Mouse (Mus musculus): ENCODE measurements at regions not wholly inside any gene's neighbourhood (a gene's known extent, or its start where the extent isn't known, plus 50 kb on each side); places are given as distances from the start of the nearest gene placed in this dataset.

DNA sequence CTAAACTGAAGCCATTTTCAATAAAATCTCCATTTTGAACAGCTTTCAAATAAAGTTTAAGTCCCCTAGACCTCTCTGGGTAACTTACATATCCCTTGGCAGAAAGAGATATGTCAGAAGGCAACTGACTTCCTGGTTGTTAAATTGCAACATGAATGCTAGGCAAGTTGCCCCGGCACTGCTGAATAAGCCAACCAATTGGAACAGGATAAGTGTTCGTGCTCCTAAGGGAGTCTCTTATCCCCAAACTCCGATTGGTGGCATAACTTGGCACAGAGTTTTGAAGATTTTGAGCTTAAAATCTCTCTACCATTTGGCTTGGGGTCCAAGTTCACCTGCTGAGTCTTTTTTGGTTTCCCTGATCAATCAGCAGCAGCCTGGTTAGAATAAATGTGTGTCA, 147.4 kb downstream of the Plxna1 start:
- Histone ChIP-seq H3K27me3 (replicated peaks) (no peaks in the 10 kb centered on the region), H3K27ac (no peak overlapping the region), H3K9ac (no peak overlapping the region), H3K9me3 (replicated peaks) (no peaks in the 10 kb centered on the region), H3K36me3 (no peaks in the 10 kb centered on the region), H3K4me2 (no peak overlapping the region), H3K4me1 (no peaks in the 10 kb centered on the region), H3K4me3 (no peak overlapping the region)
- no peak for ATAC-seq
- 49% methylated on average over 3 of the region's 3 CpGs for WGBS (ENCODE audit: insufficient replicate concordance)

GRCm38 (mm10) chr6:89235416-89236075, 126.9 kb downstream of the Plxna1 start:
- ATAC-seq, result no peak
- 34% methylated on average over 27 of the region's 27 CpGs for WGBS (ENCODE audit: insufficient replicate concordance)
- peaks cover 30% of the 10 kb centered on the region; the same call in 1 of the 2 replicates for H3K27me3 ChIP-seq (replicated peaks)
- H3K9ac ChIP-seq, result no peak overlapping the region
- no peaks in the 10 kb centered on the region for H3K4me1 ChIP-seq
- H3K27ac ChIP-seq, result no peak overlapping the region
- no peaks in the 10 kb centered on the region for H3K36me3 ChIP-seq
- no peak overlapping the region for H3K4me2 ChIP-seq
- no peaks in the 10 kb centered on the region for H3K9me3 ChIP-seq (replicated peaks)
- no peak overlapping the region for H3K4me3 ChIP-seq

- no peaks in the 10 kb centered on the region for H3K4me1 ChIP-seq
- 22% methylated on average over 8 of the region's 8 CpGs for WGBS (ENCODE audit: insufficient replicate concordance)
- no peak overlapping the region for H3K4me3 ChIP-seq
- no peak overlapping the region for H3K4me2 ChIP-seq
- H3K27me3 ChIP-seq (replicated peaks), result peaks cover 30% of the 10 kb centered on the region; the same call in 1 of the 2 replicates
- no peaks in the 10 kb centered on the region for H3K36me3 ChIP-seq
- H3K27ac ChIP-seq, result no peak overlapping the region
- no peaks in the 10 kb centered on the region for H3K9me3 ChIP-seq (replicated peaks)
- ATAC-seq, result no peak
- H3K9ac ChIP-seq, result no peak overlapping the region
Measured at GRCm38 (mm10) chr6:89236226-89236625, 126.2 kb downstream of the Plxna1 start.

GRCm38 (mm10) chr6:89236892-89237646, 125.4 kb downstream of the Plxna1 start:
- no peaks in the 10 kb centered on the region for H3K9me3 ChIP-seq (replicated peaks)
- H3K27ac ChIP-seq, result no peak overlapping the region
- H3K4me1 ChIP-seq, result no peaks in the 10 kb centered on the region
- no peak overlapping the region for H3K9ac ChIP-seq
- H3K27me3 ChIP-seq (replicated peaks), result peaks cover 30% of the 10 kb centered on the region; the same call in 1 of the 2 replicates
- H3K36me3 ChIP-seq, result no peaks in the 10 kb centered on the region
- no peak overlapping the region for H3K4me3 ChIP-seq
- 66% methylated on average over 10 of the region's 10 CpGs for WGBS (ENCODE audit: insufficient replicate concordance)
- ATAC-seq, result no peak
- no peak overlapping the region for H3K4me2 ChIP-seq

GRCm38 (mm10) chr6:89238871-89239270, 123.5 kb downstream of the Plxna1 start:
- no peak overlapping the region for H3K27ac ChIP-seq
- no peaks in the 10 kb centered on the region for H3K4me1 ChIP-seq
- ATAC-seq, result no peak
- no peaks in the 10 kb centered on the region for H3K36me3 ChIP-seq
- peaks cover 30% of the 10 kb centered on the region; the same call in 1 of the 2 replicates for H3K27me3 ChIP-seq (replicated peaks)
- H3K4me3 ChIP-seq, result no peak overlapping the region
- no peak overlapping the region for H3K4me2 ChIP-seq
- no peaks in the 10 kb centered on the region for H3K9me3 ChIP-seq (replicated peaks)
- H3K9ac ChIP-seq, result no peak overlapping the region
- WGBS (ENCODE audit: insufficient replicate concordance), result 66% methylated on average over 14 of the region's 14 CpGs

DNA sequence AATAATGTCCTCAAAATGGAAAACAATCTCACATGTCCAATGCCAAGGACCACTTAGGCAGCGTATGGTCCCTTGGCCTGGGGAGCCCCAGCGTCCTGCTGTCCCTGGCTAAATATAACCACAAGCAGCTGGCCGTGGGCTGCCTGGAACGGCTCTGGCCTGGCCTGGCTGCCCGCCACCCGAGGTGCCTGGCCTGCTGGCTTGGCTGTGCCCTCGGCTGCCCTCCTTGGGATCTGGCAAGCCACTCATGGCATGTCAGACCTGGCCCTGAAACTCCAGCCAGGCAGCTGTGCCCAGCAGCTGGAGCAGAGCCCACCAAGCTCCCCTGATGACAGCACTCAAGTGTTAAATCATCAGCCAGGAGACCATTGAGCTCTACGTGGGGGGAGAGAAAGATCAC, 122.9 kb downstream of the Plxna1 start:
- Histone ChIP-seq H3K4me3 (no peak overlapping the region), H3K9me3 (replicated peaks) (no peaks in the 10 kb centered on the region), H3K27me3 (replicated peaks) (peaks cover 27% of the 10 kb centered on the region; the same call in 1 of the 2 replicates), H3K9ac (no peak overlapping the region), H3K4me1 (no peaks in the 10 kb centered on the region), H3K4me2 (no peak overlapping the region), H3K27ac (no peak overlapping the region), H3K36me3 (no peaks in the 10 kb centered on the region)
- no peak for ATAC-seq
- 47% methylated on average over 8 of the region's 8 CpGs for WGBS (ENCODE audit: insufficient replicate concordance)

DNA sequence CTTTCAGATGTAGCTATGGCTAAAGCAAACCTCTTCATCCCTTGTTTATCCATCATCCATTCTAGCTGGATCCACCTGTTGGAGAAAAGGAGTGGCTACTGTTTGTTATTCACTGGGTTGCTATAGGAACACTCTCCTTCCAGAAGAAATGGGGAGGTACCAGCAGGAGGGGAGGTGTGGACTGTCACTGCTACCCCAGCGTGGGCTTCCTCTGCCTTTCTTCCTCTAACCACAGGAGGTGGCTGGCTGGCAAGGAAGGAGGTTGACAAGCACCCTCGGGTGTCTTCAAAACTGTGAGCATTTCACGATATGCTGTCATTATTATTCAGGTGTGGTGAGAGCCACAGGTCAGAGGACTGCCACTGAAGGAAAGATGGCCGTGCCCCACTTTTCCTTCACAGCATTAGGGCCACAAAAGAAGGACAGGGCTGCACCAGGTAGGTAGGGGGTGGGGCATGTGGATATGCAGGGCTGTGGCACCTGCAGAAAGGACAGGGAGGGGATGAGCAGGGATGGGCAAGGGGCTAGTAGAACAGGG, 122.2 kb downstream of the Plxna1 start:
- H3K36me3 ChIP-seq, result no peaks in the 10 kb centered on the region
- H3K9me3 ChIP-seq (replicated peaks), result no peaks in the 10 kb centered on the region
- ATAC-seq, result no peak
- no peak overlapping the region for H3K4me2 ChIP-seq
- WGBS (ENCODE audit: insufficient replicate concordance), result 16% methylated on average over 4 of the region's 4 CpGs
- H3K4me1 ChIP-seq, result no peaks in the 10 kb centered on the region
- H3K4me3 ChIP-seq, result no peak overlapping the region
- no peak overlapping the region for H3K9ac ChIP-seq
- no peak overlapping the region for H3K27ac ChIP-seq
- peaks cover 23% of the 10 kb centered on the region; the same call in 1 of the 2 replicates for H3K27me3 ChIP-seq (replicated peaks)

GRCm38 (mm10) chr6:89242371-89243288, 119.8 kb downstream of the Plxna1 start:
- Histone ChIP-seq H3K9ac (no peak overlapping the region), H3K4me2 (no peak overlapping the region), H3K4me1 (no peaks in the 10 kb centered on the region), H3K36me3 (no peaks in the 10 kb centered on the region), H3K27me3 (replicated peaks) (peaks cover 4% of the 10 kb centered on the region; the same call in 1 of the 2 replicates), H3K4me3 (no peak overlapping the region), H3K9me3 (replicated peaks) (no peaks in the 10 kb centered on the region), H3K27ac (no peak overlapping the region)
- ATAC-seq, result no peak
- WGBS (ENCODE audit: insufficient replicate concordance), result 31% methylated on average over 18 of the region's 18 CpGs

DNA sequence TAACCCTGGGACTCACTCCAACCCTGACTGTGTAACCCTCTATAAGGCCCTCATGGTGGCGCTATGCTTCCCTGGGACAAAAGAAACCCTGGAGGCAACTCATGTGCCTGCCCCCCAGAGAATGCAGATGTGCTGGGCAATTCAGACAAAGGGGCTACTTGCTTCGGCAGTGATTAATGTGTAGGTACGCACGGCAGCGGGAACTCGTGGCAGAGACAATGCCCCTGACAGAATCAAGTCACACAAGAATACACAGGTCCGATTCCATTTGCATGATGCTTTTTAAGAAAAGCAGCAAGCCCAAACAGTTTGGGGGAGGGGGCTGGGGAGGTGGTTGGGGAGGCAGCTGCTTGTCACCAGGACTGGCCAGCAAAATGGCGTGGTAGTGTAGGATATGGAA, 116.9 kb downstream of the Plxna1 start:
- Histone ChIP-seq H3K36me3 (no peaks in the 10 kb centered on the region), H3K4me2 (no peak overlapping the region), H3K27ac (no peak overlapping the region), H3K4me1 (no peaks in the 10 kb centered on the region), H3K4me3 (no peak overlapping the region), H3K9ac (no peak overlapping the region), H3K27me3 (replicated peaks) (no peaks in the 10 kb centered on the region), H3K9me3 (replicated peaks) (no peaks in the 10 kb centered on the region)
- WGBS (ENCODE audit: insufficient replicate concordance), result 75% methylated on average over 8 of the region's 8 CpGs
- ATAC-seq, result no peak

DNA sequence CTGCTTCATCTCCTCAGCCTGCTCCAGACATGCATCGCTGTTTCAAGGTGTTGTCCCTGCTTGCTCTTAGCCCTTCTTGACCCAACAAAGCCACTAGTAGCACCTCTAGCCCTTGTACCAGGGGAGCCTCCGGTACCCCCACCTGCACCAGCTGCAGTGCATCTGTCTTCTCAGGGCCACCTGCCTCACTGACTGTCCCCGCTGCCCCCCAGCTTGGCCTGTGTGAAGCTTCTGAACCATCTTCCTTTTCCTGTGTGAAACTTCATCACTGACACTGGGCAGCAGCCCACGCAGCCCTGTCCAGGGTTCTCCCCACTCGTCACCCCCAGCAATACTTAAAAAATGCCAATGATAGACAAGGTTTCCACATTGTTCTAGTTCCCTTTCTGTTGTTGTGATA, 116.2 kb downstream of the Plxna1 start:
- WGBS (ENCODE audit: insufficient replicate concordance), result 68% methylated on average over 5 of the region's 5 CpGs
- H3K4me3 ChIP-seq, result no peak overlapping the region
- H3K27ac ChIP-seq, result no peak overlapping the region
- ATAC-seq, result no peak
- H3K36me3 ChIP-seq, result no peaks in the 10 kb centered on the region
- H3K4me1 ChIP-seq, result no peaks in the 10 kb centered on the region
- no peaks in the 10 kb centered on the region for H3K9me3 ChIP-seq (replicated peaks)
- H3K4me2 ChIP-seq, result no peak overlapping the region
- no peak overlapping the region for H3K9ac ChIP-seq
- no peaks in the 10 kb centered on the region for H3K27me3 ChIP-seq (replicated peaks)

DNA sequence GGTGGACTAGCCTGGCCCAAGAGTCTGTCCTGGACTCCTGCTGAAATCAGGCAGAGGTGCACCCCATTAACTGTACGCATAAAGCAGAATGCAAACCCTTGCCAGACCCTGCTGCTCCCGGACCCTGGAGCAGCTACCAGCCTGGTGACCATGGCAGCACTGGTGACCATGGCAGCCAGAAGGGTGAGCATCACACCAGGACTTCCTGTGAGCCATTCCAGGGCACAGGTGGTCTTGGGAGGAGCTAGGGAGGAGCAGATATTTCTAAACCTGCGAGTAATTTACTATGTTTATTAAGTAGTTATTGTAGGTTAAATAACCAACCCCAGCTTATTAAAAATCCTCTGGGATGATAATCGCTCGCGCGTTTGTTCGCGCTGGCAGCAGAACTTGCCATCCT, 113.8 kb downstream of the Plxna1 start:
- no peak for ATAC-seq
- Histone ChIP-seq H3K36me3 (no peaks in the 10 kb centered on the region), H3K4me1 (no peaks in the 10 kb centered on the region), H3K9ac (no peak overlapping the region), H3K27ac (no peak overlapping the region), H3K27me3 (replicated peaks) (no peaks in the 10 kb centered on the region), H3K4me3 (no peak overlapping the region), H3K9me3 (replicated peaks) (no peaks in the 10 kb centered on the region), H3K4me2 (no peak overlapping the region)
- WGBS (ENCODE audit: insufficient replicate concordance), result 82% methylated on average over 9 of the region's 9 CpGs
